Mouse (Mus musculus) heart, adult 11 months (tissue): ENCODE data around the gene AC124502.3.
A peak's percentile ranks its signal among the peaks of the same experiment; 100 is the strongest.

ENCODE experiments used
- DNase-seq: peaks from one replicate; pipeline ENCODE4 v3.0.0; 2022

Gene AC124502.3

DNA sequence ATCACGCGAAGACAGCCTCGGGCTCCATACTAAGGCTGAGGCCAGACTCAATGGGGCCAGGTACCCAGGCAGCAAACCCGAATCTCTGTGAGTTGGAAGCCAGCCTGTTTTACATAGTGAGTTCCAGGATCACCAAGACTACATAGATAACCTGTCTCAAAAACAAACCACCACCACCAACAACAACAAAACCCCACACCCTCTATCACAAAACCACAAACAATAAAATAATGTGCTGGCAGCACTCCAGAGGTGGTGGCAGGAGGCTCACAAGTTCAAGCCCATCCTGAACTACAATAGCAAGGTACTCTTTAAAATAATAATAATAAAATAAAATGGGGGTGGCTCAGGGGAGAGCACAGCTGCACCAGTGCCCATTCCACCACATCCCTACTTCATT, 2.1 kb upstream of the AC124502.3 start:
- DNase-seq = no peak

DNA sequence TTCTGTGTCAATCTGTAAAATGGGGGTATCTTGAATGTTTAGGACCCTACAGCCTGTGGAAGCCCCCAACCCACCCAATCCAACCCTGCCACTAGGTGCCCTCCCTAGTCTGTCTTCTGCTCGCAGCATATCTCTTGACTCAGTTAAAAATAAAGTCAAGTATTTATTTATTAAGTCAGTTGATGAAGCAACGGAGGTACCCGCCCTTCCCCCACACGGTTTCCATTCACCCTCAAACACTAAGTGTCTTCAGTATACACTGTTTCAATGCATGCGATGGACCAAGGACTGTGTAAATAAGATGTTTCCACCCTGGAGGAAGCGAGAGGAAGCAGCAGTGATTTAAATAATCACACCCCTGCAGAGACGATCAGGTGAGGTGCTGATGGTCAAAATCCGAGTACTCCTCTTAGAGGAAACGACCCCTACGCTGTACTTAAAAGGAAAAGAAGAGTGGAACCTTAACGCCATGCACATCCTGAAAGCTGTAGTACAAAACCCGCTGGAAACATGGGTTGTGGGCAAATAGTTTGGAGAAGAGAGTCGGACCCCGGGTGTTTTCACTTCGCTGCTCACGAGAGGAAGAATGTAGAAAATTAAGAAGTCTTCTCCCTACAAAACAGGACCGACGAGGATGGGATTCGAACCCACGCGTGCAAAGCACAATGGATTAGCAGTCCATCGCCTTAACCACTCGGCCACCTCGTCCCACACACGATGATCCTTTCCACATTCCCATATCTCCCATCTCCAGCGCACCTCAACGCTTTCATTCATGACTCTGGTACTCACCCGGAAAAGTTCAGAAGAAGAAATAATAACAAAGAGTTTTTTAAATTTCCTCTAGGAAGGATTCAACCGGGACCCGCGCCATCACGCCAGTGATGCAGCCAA, 766 bp upstream of the AC124502.3 start:
- peak; percentile 97 for DNase-seq

DNA sequence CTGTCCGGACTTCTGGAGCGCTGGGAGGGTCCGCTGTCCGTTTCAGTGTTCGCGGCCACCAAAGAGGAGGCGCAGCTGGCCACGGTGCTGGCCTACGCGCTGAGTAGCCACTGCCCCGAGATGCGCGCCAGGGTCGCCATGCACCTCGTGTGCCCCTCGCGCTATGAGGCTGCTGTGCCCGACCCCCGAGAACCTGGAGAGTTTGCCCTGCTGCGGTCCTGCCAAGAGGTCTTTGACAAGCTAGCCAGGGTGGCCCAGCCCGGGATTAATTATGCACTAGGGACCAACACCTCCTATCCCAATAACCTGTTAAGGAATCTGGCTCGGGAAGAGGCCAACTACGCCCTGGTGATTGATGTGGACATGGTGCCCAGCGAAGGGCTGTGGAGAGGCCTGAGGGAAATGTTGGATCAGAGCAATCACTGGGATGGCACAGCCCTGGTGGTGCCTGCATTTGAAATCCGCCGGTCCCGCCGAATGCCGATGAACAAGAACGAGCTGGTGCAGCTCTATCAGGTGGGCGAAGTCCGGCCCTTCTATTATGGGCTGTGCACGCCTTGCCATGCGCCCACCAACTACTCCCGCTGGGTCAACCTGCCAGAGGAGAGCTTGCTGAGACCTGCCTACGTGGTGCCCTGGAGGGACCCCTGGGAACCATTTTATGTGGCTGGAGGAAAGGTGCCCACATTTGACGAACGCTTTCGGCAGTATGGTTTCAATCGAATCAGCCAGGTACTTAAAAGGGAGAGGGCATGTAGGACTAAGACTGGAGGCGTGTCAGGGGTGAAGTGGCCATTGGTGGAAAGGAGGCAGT, 817 bp downstream of the AC124502.3 start:
- DNase-seq = peak; percentile 95

DNA sequence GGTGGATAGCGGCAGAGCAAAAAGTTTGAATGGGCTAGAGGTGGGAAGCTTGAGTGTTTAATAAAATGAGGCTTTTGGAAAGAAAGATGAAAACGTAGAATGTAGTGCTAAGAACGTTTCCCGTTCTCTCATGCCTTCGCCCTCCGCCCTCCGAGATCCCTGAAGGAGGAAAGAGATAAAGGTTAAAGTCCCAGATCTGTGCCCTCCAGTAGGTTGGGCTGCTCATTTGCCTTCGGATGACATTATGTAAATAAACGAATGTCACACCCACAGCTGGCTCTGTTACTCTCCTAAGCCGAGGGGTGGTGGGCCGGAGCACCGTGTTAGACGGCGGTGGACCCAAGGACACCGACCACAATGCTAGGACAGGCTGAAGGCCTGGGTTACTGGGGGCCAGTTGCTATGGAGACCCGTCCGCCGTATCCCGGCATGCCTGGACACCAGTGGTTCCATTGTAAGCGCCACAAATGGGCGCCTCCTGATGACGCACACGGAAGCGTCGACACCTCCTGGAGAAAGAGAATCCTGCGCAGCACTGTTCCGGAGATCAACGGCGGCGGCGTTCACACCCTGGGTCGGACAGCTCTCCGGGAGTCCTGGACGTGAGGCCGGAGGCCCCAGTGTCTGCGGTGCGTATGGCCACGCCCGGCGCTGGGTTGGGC, 2.3 kb downstream of the AC124502.3 start, which contains the start of gene Brms1:
Gene Brms1 (plus strand): TSS at position 493 of the 662 bp plus-strand sequence.
- peak; percentile 99 for DNase-seq

DNA sequence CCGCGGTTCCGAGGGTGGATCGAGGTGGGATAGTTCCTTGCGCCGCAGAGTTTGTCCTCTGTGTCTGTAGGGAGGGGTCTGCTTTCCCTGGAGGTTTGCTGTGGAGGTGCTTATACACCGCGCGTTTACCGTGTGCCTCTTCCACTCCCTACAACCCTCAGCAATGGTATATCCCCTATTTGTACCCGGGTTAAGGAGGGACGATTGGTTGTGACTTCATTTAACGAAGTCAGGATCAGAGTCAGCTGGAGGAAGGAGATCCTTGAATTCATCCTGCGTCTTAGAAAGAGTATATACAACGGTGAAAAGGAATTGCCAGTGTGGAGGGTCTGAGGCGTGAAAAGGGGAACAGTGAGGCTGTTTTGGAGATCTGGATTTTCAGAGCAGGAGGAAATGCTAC, 2.9 kb downstream of the AC124502.3 start:
- no peak for DNase-seq

DNA sequence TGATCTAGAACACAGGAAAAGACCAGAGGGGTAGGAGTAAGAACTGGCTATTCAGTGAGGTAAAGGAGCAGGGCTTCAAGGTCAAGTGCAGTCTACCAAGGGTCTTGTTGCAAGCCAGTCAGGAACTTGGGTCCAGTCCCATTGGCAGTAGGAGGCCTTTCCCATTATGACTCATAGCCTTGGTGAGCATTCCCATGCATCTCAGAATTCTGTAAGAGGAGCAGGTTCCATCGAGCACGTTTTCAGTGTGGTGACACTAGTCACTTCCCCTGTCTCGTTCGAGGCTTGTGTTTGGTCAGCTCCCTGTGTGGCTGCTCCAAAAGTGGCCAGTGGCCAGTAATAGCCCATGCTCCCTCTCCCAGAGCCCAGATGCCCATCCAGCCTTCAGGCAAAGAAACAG, 6.8 kb downstream of the AC124502.3 start:
- DNase-seq = no peak

DNA sequence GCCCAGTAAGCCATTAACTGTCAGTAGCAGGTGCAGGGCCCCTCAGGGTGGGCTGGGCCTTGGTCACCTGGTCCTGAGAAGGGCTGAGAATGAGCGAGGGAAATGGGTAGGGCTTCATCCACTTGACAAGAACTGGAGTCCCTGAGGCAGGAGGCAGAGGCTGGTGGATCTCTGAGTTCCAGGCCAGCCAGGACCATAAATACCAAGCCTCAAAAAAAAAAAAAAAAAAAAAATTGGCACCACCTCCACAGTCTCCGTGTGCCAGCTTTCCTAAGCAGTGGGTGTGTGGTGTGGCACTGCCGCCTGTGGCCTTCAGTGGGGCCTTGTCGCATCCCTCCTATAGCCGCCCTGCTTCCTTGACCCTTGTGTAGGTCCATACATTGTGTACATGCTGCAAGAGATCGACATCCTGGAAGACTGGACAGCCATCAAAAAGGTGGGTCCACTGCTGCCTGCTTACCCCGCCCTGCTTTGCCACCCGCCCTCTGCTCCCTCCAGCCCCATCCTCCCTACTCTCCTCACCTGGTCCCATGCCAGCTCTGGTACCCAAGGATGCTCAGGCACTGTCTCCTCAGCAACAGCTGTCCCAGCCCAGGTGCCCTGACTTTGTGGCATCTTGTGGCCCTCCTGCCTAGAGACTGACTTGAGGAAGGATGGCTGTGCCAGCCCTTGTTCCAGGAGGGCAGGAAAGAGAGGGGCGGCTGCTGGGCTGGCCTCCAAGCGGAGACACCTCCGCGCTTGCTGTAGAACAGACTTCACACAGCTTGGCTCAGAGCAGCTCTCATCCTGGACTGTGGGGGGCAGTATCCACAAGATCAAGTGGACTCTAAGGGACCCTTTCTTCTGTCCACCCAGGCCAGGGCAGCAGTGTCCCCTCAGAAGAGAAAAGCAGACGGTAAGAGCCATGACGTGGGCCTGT, 9.7 kb downstream of the AC124502.3 start:
- DNase-seq = peak; percentile 92

DNA sequence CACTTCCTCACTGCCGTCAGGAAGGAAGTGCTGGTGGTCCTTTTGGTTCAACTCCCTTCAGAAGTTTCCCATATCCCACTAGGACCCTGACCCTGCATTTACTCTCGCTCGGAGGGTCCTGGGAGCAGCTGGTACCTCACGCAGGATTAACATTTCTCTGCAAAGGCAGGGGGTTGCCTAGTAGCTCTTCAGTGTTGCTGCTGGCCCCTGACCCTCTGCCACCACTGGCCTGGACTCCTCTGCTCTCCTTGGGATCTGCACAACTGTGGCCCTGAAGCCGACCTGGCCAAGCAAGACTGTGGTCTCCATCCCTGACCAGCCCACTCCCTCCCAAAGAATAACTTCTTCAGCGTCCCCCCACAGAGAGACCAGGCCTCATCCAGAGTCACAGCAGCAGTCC, 10.6 kb downstream of the AC124502.3 start:
- peak; percentile 90 for DNase-seq

DNA sequence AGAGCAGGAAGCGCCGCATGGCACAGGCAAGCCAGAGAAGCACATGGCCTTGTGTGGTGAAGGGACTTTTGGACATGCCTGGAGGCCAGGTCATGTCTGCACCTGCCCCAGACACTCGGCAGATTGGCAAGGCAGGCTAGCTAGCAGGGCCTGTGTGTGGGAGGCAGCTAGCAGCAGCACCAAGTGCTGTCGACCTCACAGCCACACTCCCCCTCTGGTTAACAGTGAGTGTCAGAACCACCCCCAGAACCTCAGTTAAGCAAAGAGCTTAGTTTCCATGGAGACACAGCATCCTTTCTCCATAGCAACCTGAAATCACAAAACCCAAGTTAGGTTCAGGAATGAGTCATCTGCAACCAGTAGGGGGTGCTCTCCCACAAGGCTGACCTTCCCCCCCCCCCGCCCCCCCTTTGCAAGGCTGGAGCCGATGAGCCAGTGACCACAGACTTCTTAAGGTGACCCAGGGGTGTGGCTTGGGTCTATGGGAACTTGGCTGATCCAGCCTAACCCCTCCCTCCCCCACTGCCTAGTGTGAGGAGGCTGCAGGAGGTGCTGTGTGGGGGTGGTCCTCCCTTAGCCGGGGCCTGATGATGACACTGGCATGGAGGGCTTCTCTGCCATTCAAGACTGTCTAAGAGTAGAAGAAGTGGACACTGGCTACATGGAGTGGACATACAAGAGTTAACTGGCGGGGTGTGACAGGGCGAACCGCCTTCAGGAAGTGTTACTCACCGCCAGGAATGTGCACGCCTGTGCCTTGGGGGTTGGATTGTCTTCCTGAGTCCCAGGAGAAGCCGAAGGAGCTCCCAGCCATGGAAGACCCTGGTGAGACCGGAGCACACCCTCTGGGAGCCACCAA, 11.6 kb downstream of the AC124502.3 start, which contains the start of gene Rin1:
Gene Rin1 (plus strand): TSS at position 435 of the 859 bp plus-strand sequence.
- DNase-seq = peak; percentile 98

DNA sequence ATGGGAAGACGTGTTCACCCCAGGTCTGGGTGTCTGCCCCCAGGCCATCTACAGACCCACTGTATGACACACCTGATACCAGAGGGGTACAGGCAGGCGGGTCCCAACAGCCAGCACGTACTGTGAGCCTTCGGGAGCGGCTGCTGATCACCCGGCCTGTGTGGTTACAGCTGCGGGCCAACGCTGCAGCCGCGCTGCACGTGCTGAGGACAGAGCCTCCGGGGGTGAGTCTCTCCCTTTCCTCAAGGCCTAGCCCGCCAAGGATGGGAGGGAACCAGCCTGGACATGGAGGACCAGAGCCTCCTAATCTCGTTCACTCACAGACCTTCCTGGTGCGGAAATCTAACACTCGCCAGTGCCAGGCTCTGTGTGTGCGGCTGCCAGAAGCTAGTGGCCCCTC, 12.3 kb downstream of the AC124502.3 start:
- DNase-seq = peak; percentile 93

DNA sequence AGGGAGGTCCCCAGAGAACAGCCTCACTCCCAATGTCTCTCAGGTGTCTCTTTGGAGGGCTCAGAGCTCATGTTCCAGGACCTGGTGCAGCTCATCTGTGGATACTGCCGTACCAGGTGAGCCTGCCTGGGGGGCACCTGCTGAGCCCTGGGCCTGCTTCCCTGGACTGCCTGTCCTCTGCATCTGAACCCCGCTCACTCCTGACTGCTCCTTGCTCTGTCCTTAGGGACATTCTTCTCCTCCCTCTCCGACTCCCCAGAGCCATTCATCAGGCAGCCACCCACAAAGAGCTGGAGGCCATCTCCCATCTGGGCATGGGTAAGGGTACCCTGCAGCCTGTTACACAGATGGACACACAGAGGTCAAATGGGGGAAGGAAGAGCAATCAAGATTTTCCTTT, 12.8 kb downstream of the AC124502.3 start:
- peak; percentile 90 for DNase-seq

DNA sequence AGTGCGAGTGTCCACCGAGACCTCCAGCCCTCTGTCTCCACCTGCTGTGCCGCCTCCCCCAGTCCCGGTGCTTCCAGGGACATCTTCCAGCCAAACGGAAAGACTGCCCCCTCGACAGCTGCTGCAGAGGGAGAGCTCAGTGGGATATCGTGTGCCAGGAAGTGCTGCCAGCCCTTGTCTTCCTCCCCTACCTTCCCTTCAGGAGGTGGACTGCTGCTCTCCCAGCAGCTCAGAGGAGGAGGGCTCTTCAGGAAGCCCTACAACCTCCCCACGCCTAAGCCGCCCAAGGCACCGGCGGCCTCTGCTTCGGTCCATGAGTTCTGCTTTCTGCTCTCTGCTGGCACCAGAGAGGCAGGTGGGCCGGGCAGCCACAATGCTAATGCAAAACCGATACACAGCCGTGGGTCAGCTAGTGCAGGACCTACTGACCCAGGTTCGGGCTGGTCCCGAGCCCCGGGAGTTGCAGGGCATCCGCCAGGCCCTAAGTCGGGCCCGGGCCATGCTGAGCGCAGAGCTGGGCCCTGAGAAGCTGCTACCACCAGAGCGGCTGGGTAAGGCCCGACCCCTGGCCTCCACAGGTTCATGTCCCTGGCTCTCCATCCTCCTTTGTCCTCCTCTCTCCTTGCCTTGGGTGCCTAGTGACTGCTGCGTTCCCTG, 13.6 kb downstream of the AC124502.3 start:
- DNase-seq = no peak

DNA sequence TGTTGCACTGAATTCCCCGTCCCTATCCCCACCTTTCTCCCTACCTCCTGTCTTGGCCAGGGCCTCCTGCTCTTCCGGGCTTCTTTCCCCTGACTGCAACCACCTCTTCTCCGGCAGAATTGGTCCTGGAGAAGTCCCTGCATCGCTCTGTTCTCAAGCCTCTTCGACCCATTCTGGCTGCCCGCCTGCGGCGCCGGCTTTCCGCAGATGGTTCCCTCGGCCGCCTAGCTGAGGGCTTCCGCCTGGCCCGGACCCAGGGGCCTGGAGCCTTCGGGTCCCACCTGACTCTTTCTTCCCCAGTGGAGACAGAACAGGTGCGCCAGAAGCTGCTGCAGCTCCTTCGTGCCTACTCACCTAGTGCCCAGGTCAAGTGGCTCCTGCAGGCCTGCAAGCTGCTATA, 14.2 kb downstream of the AC124502.3 start:
- DNase-seq = no peak

DNA sequence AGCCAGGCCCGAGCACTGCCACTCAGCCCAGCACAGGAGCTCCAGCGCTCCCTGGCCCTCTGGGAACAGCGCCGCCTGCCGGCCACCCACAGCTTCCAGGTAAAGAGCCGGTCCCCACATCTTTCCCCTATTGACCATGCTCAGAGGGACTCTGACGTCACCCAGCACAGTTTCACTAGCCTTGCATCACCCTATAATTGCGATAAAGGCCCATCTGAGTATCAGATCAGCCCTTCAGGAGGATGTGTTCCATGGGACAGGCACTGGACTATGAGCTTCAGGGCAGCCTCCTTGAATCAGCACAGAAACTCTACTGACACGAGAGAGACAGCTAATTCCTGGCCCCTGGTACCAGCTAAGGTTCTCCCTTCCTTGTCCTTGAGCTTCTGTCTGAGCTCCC, 15.2 kb downstream of the AC124502.3 start:
- peak; percentile 90 for DNase-seq

DNA sequence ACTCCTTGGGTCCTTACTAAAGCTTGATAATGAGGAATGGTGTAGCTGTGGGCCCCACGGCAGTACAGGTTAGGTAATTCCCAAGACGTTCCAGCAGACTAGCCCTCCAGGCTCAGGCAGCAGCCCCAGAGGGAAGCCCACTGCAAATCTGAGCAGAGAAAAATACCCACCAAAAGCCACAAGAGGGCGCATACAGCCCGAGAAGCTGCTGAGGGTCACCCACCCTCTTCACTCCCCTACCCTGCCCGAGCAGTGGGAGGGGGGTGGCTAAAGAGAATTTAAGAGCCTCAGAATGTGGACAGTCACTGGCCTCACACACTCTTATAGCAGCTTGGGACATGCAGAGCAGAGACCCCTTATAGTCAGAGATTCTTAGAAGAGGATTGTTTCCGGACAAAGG, 17.6 kb downstream of the AC124502.3 start:
- DNase-seq = peak; percentile 93

DNA sequence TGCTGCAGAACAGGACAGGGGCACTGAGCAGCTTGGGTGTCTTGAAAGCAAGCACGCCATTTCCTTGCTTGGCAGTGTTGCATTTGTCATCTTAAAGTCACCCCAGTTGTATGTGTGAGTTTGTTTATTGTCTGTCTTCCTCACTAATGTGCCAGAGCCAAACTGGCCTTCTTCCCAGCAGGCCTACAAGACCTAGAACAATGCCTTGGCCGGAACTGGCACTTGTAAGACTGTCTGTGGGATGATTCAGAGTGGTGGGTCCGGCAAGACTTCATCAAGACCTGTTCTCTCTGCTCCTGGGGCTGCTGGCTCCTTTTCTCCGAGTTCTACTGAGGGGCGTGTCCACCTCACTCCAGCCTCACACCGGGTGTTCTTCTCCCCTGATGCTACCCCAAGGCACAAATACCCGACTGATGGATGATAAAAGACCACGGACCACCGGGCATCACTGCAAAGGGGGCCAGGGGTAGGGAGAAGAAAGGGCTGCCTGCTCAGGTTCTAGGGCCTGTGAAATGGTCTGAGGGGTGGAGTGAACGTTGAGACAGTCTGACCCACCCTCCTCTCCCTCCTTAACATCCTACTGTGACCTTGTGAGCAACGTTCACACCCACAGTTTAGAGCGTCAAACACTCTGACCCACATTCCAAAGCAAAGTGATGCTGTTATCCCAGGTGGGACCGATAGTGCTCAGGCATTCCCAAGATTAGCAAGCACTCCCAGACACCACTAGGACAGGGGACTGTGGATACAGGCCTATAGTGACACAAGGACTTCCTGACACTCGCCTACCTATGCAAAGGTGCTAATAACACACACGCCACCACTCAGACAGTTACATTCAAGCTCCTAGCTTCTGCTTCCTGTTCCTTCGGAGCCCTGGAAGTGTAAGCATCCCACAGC, 19.4 kb downstream of the AC124502.3 start:
- DNase-seq = peak; percentile 88

DNA sequence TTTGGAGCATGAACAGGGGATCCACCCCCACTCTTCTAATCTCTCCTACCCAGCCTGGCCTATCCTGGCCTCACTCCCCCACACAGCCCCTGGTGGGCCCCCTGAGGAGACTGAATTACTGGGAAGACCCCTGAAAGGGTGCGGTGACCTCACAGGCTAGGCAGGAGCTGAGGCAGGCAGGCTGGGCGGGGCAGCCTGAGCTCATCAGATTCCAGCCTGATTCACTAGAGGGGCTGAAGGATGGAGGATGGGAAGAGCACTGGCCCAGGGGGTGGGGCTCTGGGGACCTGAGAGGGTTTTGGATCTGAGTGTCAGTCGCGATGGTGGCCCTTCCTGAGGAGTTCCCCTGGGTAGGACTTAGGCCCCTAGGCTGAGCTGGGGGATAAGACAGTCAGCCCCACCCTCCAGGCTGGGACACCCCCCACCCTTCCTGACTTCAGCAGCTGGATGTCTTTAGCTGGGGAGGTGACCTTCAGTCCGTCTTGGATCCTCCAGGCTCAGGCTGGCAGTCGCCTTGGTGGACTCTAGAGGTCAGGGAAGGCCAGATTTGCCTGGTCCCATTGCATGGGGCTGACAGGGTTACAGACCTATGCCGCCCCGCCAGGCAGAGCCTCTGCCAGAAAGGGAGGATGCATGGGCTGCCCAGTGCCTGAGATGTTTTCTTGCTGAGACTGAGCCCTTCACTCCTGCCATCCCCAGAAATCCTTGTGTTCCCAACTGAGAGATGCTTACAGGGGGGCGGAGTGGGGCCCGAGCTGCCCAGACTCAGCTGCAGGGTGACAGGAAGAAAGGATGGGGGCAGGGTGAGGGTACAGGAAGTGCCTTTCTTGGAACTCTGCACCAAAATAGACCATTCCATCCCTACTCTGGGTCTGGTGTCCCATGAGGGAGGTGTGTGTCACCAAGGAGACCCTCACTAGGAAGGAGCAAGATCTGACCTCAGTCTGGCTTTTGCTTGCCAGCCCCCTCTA, 20.4 kb downstream of the AC124502.3 start:
- DNase-seq = peak; percentile 95
